Mouse (Mus musculus): ENCODE results near the gene Dmgdh.

Dmgdh gene

DNA sequence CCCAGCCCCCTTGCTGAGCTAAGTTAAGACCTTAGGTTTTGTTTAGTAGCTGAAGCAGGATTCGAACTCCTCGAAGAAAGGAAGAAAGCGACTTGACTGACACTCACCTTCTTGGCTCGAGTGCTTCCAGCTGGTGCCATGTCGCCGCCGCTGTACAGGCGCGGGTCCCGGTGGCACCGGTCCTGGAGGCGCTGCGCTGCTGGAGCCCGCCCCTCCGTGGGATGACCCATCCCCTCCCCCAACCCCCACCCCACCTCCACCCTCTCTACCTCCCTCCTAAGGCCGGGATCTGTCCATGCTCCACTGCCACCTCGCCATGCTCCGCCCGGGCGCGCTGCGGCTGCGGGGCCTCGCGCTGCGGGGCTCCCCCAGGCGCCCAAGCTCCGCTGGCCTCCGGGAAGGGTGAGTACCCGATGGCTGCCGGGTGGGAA, at the start of gene Dmgdh, which contains the start of gene Bhmt2:
Dmgdh (plus strand) TSS at position 303 of the 431 bp plus-strand sequence.
Bhmt2 (minus strand) TSS at position 172 of the 431 bp plus-strand sequence.
- DNase-seq (ENCODE audit: low spot score in 2 of 2): no peak

DNA sequence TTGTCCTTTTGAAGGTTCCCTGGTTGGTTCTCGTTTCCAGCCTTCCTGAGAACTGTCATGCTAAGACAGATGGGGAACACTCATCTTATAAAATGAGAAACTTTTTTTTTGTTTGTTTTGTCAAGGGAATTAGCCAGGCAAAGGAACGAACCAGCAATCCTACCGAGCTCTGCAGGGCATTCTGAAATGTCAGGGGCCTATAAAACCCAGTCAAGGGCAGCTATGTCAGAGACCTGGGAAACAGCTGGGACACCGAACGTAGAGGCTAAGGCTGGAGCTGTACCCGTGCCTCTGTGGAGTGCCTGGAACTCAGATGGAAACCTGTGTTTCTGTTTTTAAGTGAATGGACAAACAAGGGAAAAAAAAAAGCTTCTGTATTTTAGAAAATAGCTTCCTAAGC, 45.4 kb upstream of the Dmgdh start:
- DNase-seq (ENCODE audit: low spot score in 2 of 2): no peak

GRCm38 (mm10) chr13:93630941-93631705, 43.1 kb upstream of the Dmgdh start:
- no peak for DNase-seq (ENCODE audit: low spot score in 2 of 2)

DNA sequence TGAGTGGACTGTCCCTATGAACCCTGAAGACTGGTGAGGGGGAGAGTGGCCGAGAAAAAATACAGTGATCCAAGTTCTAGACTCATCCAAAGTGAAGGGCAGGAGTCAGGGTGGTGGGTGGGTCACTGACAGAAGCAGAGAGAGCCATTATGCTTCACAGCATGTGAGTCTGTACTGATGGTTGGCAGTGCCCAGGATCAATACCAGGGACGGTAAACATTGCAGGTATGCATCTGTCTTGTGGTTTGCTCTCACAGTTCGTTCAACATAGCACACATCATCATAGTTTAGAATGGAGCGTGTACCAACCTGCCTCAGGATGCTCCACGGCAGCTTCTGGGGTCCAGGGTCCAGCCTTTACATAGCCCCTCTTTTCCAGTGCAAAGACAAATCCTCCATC, 41.3 kb upstream of the Dmgdh start:
- no peak for DNase-seq (ENCODE audit: low spot score in 2 of 2)

DNA sequence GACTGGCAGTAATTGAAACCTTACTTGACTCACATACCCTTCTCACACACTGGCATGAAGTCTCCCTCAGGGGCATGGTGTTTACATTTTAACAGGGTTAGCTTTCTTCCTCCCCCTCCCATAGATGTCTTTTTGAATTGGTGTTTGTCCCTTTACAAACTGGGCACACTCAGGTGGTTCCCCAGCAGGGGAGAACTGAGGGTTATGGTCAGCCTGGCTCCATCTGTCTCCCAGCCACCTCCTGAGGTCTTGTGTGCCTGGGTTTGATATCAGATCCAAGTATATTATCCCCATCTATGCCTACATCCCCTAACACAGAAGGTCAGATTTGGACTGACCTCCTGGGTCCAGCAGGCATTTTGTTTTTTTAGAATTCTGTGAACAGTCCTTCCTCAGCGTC, 37.7 kb upstream of the Dmgdh start:
- no peak for DNase-seq (ENCODE audit: low spot score in 2 of 2)

- DNase-seq (ENCODE audit: low spot score in 2 of 2): no peak
Observed at GRCm38 (mm10) chr13:93637282-93638245, 36.7 kb upstream of the Dmgdh start, which contains the start of gene Bhmt. Bhmt (minus strand) TSS chr13:93637961.

DNA sequence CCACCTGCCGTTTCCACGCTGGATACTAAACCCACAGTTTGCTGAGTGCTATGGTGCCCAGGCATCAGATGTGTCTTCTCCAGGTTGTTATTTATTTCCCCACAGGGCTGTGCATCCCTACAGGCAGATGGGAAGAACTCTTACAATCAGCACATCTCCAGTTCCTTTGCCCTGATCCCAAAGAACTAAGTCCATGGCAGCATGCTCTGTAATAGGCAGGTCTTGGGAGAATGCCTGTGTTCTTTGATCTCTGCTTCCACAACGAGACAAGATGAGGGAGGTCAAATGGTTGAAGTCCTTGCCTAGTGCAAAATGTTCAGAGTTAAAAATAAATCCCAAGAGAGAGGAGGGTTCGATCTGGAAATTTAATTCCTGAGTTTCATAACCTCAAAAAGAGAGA, 34.6 kb upstream of the Dmgdh start:
- DNase-seq (ENCODE audit: low spot score in 2 of 2): no peak

GRCm38 (mm10) chr13:93648387-93649130, 25.7 kb upstream of the Dmgdh start:
- no peak for DNase-seq (ENCODE audit: low spot score in 2 of 2)

DNA sequence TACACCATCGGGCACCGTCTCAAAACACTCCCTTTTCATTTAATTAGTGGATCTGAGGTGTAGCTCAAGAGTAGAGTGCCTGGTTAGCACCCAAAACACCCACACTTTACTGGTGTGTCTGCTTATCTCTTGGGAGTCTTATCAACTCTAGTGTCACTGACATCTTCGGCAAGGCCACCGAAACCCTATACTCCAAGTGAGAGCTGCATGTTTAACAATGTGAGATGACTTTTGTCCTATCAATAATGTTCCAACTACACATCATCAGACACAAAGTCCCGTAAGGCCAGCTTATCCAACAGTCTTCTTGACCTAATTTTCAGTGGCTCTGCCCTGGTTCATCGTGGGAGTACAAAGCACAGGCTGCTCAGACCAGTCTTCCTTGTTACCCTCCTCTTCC, 20.9 kb upstream of the Dmgdh start:
- no peak for DNase-seq (ENCODE audit: low spot score in 2 of 2)

DNA sequence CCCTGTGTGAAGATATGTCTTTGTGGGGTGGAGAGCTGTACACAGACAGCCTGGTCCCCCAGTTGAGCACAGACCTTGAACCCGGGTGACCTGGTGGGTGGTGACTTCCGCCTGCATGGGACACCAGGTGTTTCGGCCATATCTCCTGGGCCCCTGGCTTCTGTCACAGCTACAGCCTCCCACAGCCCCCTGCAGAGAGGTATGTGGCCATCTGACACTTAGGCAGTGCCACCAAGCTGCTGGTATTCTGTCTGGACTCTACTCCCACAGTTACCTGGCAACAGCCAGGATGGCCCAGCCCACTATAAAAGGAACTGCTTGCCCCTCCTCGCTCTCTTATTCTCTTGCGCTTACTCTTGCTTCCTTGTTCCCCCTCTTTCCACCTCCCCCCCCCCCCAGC, 16.3 kb upstream of the Dmgdh start:
- no peak for DNase-seq (ENCODE audit: low spot score in 2 of 2)

DNA sequence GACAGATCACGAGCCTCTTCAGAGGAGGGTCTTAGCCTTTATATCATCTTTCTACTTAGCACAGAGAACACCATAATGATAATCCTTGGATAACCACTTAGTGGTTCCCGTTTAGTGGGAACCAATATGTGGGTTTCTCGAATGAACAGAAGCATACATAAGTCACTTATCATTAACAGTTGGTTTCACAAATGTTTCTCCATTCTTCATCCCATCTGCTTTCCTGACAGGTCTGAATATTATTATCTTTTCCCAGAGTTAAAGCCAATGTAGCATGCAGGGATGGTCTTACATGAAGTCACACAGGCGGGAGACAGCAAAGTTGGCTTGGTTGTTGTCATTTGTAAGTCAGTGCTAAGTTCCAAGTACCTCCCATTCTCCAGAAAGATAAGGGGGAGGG, 6.6 kb upstream of the Dmgdh start:
- DNase-seq (ENCODE audit: low spot score in 2 of 2): no peak

DNA sequence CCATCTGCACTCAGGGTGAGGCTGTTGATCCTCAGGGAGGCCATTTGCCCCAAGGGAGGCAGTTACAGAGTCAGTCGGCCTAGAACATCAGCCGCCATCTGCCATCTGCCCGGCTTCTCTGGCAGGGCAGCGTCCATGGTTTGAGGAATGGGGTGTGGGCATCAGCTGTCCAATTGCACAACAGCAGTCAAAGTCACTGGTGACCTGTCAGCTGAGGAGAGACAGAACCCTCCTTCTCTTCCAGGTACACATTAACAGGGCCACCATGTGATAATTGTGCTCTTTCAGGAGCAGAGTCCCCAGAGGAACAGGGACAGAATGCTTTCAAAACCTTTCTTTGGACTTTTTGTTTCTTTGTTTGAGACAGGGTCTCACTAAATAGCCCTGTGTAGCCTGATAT, 1.9 kb upstream of the Dmgdh start:
- no peak for DNase-seq (ENCODE audit: low spot score in 2 of 2)

DNA sequence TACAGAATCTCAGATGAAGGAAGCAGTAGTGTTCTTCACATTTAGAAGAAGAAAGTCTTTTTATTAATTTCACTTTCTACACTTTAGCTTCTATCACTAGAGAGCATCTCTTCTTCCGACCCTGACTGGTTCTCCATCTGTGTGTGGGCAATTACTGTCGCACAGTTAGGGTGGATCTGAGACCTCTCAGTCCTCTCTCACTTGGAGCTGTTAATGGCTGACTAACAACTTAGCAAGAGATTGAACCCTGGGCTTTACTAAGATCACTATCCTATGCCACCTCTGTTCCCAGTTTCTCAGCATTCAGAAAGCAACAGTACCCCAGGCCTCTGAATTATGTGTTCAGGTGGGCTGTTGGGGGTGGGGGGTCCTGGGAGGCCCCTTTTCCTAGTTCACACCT, 937 bp upstream of the Dmgdh start:
- DNase-seq (ENCODE audit: low spot score in 2 of 2): no peak

DNA sequence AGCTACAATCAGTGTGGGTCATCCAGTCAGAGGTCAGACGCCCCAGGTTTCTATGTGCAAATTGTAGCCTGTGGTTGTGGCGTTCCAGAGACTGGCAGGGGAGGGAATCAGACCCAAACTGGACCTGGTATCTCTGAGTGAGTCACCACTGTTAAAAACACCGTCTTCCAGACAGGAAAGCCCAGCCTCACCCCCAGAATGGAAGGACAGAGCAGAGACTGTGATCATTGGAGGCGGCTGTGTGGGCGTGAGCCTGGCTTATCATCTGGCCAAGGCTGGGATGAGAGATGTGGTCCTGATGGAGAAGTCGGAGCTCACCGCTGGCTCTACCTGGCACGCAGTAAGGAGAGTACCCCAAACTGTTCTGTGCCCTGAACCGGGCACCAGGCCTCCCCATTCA, 2.6 kb downstream of the Dmgdh start:
- peak in 1 of 2 experiments; percentile 31 for DNase-seq (ENCODE audit: low spot score in 2 of 2)

DNA sequence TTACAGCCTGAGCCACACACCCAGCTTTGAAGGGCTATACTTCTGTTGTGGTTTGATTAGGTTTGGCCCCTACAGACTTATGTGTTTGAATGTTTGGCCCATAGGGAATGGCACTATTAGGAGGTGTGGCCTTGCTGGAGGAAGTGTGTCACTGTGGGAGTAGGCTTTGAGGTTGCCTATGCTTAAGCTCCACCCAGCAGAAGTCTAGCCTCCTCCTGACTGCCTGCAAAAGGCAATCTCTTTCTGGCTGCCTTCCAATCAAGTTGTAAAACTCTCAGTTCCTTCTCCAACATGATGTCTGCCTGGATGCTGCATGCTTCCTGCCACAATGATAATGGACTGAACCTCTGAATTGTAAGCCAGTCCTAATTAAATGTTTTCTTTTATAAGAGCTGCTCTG, 9.1 kb downstream of the Dmgdh start:
- DNase-seq (ENCODE audit: low spot score in 2 of 2): no peak

DNA sequence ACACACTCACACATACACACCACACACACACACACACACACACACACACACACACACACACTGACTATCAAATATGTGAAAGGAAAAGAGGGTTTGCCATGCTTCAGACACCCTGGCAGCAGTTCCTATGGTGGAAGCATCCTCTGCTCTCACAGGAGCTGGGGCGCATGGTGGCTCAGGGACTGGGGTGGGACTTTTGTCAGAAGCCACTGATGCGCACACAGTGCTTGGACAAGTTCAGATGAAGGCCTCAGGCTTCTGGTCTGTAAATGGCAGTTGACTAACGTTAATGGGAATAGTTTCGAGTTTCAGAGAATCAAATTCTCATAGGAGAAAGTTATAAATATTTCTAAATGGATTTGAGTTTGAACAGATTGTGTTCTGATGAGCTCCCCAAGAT, 11.0 kb downstream of the Dmgdh start:
- DNase-seq (ENCODE audit: low spot score in 2 of 2): no peak

- no peak for DNase-seq (ENCODE audit: low spot score in 2 of 2)
Observed at GRCm38 (mm10) chr13:93687321-93687720, 13.1 kb downstream of the Dmgdh start.

GRCm38 (mm10) chr13:93689566-93689965, 15.3 kb downstream of the Dmgdh start:
- DNase-seq (ENCODE audit: low spot score in 2 of 2): no peak

DNA sequence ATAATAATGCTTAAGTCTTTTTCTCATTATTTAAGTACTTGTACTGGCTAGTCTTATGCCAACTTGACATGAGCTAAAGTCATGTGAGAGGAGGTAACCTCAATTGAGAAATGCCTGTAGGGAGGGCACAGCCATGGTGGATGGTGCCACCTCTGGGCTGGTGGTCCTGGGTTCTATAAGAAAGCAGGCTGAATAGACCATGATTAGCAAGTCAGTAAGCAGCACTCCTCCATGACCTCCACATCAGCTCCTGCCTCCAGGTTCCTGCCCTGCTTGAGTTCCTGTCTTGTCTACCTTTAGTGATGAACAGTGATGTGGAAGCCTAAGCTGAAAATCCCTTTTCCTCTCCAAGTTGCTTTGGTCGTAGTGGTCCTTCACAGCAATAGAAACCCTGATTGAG, 16.6 kb downstream of the Dmgdh start:
- DNase-seq (ENCODE audit: low spot score in 2 of 2): no peak

GRCm38 (mm10) chr13:93698866-93699265, 24.6 kb downstream of the Dmgdh start:
- no peak for DNase-seq (ENCODE audit: low spot score in 2 of 2)

GRCm38 (mm10) chr13:93705697-93706096, 31.5 kb downstream of the Dmgdh start:
- DNase-seq (ENCODE audit: low spot score in 2 of 2): no peak

DNA sequence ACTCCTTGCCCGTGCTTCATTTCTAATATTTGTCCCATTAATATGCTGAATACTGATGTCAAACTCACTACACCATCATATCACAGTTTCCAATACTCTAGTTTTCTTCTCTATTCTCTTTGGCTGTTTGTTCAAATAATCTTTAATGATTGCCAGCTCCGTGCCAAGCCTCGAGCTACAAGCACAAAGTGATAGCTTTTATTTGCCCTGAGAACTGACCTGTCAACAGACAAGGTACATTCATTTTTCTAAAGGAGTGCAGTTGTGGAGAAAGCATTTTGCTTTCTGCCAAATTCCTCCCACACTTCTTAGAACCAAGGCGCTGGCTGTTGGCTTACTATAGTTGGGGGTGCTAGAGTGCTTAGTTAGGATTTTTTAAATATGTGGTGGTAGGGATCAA, 33.0 kb downstream of the Dmgdh start:
- DNase-seq (ENCODE audit: low spot score in 2 of 2): no peak
